Mouse (Mus musculus): ENCODE results near the gene Rdh7.
"Not testable (repeated sequence)": the region's sequence is repeated elsewhere in the genome, so short reads cannot be mapped to it uniquely, and the experiment has no call there.

The Rdh7 gene

DNA sequence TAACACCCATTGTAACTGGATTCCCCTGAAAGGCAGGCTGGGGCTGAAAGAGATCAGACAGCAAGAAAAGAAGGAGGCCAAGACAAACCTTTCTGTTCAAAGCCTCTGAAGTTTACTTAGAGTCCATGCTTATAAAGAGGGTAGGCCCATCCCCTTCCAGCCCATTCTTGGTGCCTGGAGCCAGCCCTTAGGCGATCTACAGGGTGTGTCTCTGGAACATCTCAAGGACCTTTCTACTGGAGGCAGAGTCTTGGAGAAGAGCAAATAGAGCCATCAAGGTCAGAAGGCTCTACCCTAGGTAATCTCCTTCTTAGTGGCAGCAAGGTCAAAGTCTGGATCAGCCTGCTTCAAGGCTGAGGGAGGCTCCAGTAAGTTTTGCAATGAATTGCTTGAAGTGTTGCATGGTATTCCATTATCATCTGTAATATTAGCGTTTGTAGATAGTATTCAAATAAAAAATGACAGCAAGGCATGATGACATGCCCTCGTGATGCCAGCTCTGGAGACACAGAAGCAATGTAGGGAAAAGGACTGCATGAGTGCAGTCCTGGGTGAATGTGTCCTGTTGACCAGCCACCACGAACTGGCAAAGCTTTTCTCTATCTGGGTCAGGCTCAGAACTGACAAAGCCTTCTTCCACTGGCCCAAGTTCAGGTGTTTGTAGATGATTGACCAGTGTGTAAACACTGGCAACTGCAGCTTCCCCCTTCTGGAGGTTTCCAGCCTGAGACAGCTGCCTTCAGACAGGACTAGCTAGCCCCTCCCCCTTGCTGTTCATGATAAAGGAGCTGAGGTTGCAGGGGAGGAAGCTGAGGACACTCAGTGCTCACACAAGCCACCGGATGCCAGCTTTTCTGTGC, 4.8 kb upstream of the Rdh7 start:
- not testable (repeated sequence) for DNase-seq (ENCODE audit: extremely low read depth, insufficient read length, low spot score)

DNA sequence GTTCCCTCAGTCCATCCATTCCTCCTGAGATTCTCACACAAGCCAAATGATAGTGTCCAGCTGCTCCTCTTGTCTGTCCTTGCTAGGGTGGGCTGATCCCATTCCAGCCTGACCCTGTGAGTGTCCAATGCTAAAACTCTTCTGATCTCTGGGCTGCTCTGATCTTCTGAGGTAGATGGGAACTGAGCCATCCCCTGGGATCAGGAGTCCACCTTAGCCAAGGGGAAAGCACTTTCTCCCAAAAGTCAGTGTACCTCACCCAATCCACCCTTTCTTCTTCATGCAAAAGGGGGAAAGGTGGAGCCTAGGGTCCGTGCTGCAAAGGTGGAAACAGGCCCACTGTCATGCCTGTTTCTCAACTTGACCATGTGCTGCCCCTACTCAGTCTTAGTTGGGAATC, 2.9 kb upstream of the Rdh7 start:
- no peak for DNase-seq (ENCODE audit: extremely low read depth, insufficient read length, low spot score)

GRCm38 (mm10) chr10:127886971-127887370, 1.6 kb downstream of the Rdh7 start:
- DNase-seq (ENCODE audit: extremely low read depth, insufficient read length, low spot score) = no peak

GRCm38 (mm10) chr10:127886551-127886950, 2.1 kb downstream of the Rdh7 start:
- DNase-seq (ENCODE audit: extremely low read depth, insufficient read length, low spot score) = no peak

- no peak for DNase-seq (ENCODE audit: extremely low read depth, insufficient read length, low spot score)
Measured at GRCm38 (mm10) chr10:127881041-127881440, 7.6 kb downstream of the Rdh7 start.

GRCm38 (mm10) chr10:127879155-127879688, 9.4 kb downstream of the Rdh7 start:
- peak; percentile 67 for DNase-seq (ENCODE audit: extremely low read depth, insufficient read length, low spot score)

- DNase-seq (ENCODE audit: extremely low read depth, insufficient read length, low spot score) = no peak
Measured at GRCm38 (mm10) chr10:127878262-127879057, 10.2 kb downstream of the Rdh7 start.

DNA sequence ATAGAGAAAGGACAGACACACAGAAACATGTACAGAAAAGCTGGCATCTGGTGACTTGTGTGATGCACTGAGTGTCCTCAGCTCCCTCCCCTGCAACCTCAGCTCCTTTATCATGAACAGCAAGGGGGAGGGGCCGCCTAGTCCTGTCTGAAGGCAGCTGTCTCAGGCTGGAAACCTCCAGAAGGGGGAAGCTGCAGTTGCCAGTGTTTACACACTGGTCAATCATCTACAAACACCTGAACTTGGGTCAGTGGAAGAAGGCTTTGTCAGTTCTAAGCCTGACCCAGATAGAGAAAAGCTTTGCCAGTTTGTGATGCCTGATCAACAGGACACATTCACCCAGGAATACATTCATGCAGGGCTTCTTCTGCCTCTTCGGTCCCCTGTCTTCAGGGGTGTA, 10.9 kb downstream of the Rdh7 start:
- DNase-seq (ENCODE audit: extremely low read depth, insufficient read length, low spot score) = no peak

GRCm38 (mm10) chr10:127872484-127872883, 16.1 kb downstream of the Rdh7 start:
- DNase-seq (ENCODE audit: extremely low read depth, insufficient read length, low spot score) = no peak

DNA sequence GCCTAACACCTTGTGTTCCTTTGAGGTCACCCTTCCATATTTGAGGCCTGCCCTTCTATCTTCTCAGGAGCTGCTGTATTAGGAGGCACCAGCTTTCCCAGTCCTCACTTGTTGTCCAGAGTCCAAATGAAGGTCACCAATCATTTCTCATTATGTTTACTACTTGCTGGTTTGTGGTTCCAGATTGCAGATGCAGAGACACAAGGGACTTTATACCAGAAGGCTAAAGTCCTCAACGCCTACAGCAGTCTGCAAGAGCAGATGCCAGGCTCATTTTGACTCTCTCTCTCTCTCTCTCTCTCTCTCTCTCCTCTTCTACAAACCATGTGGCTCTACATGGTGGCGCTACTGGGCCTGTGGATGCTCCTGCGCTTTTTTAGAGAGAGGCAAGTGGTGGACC, 22.4 kb downstream of the Rdh7 start, which contains the start of gene Rdh16f2:
Rdh16f2 (plus strand) TSS at position 243 of the 400 bp plus-strand sequence.
- DNase-seq (ENCODE audit: extremely low read depth, insufficient read length, low spot score) = no peak

DNA sequence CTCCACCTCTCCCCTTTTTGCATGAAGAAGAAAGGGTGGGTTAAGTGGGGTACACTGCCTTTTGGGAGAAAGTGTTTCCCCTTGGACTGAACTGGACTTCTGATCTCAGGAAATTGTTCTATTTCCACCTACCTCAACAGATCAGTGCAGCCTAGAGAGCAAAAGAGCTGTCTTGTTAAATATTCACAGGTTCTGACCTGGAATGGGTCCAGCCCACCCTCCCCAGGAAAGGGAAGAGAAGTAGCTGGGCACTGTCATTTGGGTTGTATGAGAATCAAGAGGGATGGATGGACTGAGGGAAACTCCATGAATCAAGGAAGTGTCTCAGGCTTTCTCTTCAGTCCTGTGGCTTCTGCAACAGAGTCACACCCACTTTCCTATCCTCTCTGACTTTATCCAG, 23.7 kb downstream of the Rdh7 start:
- no peak for DNase-seq (ENCODE audit: extremely low read depth, insufficient read length, low spot score)

GRCm38 (mm10) chr10:127856376-127856775, 32.2 kb downstream of the Rdh7 start:
- DNase-seq (ENCODE audit: extremely low read depth, insufficient read length, low spot score) = no peak

- DNase-seq (ENCODE audit: extremely low read depth, insufficient read length, low spot score) = no peak
Measured at GRCm38 (mm10) chr10:127849628-127850027, 39.0 kb downstream of the Rdh7 start, which contains the start of gene Rdh19. Gene Rdh19 (plus strand): TSS chr10:127849928.

DNA sequence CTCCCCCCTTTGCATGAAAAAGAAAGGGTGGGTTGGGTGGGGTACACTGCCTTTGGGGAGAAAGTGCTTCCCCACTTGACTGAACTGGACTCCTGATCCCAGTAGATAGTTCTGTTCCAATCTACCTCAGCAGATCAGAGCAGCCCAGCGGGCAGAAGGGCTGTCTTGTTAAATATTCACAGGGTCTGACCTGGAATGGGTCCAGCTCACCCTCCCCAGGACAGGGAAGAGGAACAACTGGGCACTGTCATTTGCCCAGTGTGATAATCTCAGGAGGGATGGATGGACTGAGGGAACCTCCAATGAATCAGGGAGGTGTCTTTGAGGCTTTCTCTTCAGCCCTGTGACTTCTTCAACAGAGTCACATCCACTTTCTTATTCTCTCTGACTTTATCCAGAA, 40.5 kb downstream of the Rdh7 start:
- no peak for DNase-seq (ENCODE audit: extremely low read depth, insufficient read length, low spot score)

DNA sequence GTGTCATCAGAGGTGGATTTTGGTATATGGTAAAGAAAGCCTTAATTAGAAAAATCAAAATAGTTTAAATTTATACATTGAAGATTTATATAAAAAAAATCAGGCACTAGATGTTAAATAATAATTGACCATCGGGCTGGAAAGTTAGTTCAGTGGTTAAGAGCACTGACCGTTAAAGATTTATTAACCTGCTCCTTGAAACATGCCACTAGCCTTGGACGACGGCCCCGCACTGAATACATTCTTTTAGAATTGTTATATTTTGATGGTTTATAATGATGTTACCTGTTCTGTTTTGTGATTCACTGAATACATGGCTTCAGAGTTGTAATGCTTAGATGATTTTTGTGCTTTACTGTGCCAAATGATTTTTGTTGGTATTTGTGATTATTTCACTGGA, 42.7 kb downstream of the Rdh7 start:
- DNase-seq (ENCODE audit: extremely low read depth, insufficient read length, low spot score) = not testable (repeated sequence)

DNA sequence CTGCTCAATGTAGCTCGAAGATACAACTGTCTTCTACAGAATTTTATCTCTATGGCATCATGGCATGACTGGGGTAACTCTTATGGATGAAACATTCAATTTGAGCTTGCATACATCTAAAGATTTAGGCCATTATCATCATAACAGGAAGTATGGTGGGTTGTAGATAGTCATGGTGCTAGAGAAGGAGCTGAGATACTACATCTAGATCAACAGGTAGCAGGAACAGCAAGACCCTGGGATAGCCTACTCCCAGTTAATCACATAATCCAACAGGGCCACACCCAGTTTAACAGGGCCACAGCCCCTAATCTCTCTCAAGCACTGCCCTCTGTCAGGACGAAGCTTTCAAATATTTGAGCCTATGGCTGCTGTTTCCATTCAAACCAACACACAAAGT, 47.8 kb downstream of the Rdh7 start:
- no peak for DNase-seq (ENCODE audit: extremely low read depth, insufficient read length, low spot score)

DNA sequence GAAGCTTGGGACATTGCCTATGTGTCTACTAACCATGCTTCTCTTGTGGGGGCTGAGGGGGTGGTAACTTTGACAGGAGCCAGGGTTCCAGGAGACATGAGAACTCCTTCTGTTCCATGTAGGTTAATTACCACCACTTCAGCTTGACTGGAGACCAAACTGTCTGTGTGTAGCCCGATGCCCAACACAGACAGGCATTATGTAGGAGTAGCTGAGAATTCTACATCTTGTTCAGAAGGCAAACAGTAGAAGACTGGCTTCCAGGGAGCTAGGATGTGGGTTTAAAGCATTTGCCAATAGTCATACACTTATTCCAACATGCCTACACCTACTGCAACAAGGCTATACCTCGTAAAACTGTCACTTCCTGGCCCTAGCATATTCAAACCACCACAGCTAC, 50.1 kb downstream of the Rdh7 start:
- DNase-seq (ENCODE audit: extremely low read depth, insufficient read length, low spot score) = no peak

- DNase-seq (ENCODE audit: extremely low read depth, insufficient read length, low spot score) = not testable (repeated sequence)
Measured at GRCm38 (mm10) chr10:127837793-127838192, 50.8 kb downstream of the Rdh7 start.

DNA sequence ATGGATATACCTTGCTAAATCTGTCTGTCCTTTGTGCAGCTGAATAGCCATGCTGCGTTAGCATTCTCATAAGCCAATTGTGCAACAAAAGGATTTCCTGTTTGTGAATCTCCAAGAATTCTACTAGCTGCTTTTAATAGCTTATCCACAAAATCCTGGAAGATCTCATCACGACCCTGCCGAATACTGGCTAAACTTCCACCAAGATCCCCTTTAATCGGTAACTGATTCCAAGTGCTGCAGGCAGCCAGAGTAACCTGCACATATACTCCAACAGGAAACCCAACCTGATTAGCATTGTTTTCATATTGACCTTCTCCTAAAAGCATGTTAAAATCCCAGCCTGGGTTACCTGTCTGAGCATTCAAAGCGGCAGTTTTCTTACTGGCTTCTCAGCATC, 53.3 kb downstream of the Rdh7 start:
- no peak for DNase-seq (ENCODE audit: extremely low read depth, insufficient read length, low spot score)

DNA sequence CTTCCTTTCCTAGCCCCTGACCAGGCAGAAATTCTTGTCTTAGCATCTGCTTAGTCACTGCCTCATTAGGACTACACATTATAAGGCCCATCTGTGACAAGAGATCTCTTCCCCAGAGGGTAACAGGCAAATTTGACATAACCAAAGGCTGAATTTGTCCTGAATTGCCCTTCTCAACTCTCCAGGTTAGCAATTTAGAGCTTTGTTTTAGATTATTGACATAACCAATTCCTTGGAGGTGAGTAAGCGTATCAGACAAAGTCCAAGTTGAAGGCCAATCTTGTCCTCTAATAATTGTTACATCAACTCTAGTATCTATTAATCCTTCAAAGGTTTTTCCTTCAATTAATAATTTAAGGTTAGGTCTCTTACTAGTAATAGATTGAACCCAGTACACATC, 54.4 kb downstream of the Rdh7 start:
- not testable (repeated sequence) for DNase-seq (ENCODE audit: extremely low read depth, insufficient read length, low spot score)
